12 mouse cellular contexts compared by ENCODE assay signal in the genomic region with DNA sequence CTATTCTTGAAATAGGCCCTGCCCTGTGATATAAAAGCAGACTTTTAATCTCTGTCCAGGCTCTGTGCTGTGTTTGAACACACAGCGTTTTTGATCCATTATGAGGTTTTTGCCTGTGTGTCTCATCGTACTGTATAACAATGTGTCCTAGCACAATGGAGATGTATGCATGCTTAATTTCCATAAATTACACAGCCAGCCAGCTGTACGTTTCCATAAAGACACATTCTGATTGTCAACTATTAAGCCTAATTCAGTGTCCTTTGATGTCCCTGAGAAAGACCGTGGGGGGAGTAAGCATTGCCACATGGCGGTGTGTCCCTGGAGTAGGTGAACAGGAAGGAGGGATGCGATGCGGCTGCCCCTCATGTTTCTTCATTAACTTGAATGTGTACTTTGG.
A peak's percentile ranks its signal among the peaks of the same experiment; 100 is the strongest.
DNase-seq lines count a peak whose midpoint lies in the region; ATAC-seq lines count a peak whose summit lies in the region.
"Had no signal": no experiment of that assay in that cellular context is flagged by ENCODE, and none has a peak within 500 bp of the region (broad histone marks: within the 10 kb centered on the region; RNA-seq: fewer than 3 reads in every experiment).

No protein-coding gene starts in this region.

- H3K27ac ChIP-seq in kidney, embryonic 16.5 days (ENCODE audit: low read length) = no peak overlapping the region
- peak overlapping the region; percentile 63; the same call in 1 of the 2 replicates for H3K27ac ChIP-seq in embryonic facial prominence, embryonic 10.5 days (replicated peaks)
- H3K27ac ChIP-seq in hindbrain, embryonic 16.5 days (ENCODE audit: low read depth, low read length) = no peak overlapping the region
- no peak overlapping the region for H3K27ac ChIP-seq in neural tube, embryonic 11.5 days (ENCODE audit: low read depth, low read length)
- H3K27ac ChIP-seq: liver, embryonic 15.5 days had no signal

- no peaks in the 10 kb centered on the region for H3K27me3 ChIP-seq in kidney, embryonic 16.5 days (ENCODE audit: insufficient read depth, low read length)
- no peaks in the 10 kb centered on the region; the same call in 1 of the 2 replicates for H3K27me3 ChIP-seq in embryonic facial prominence, embryonic 10.5 days (replicated peaks; ENCODE audit: low read depth, poor library complexity, severe bottlenecking)
- H3K27me3 ChIP-seq in hindbrain, embryonic 16.5 days (replicated peaks; ENCODE audit: control insufficient read depth, insufficient read depth, low read length) = no peaks in the 10 kb centered on the region
- H3K27me3 ChIP-seq in neural tube, embryonic 11.5 days (ENCODE audit: control insufficient read depth, insufficient read depth, low read length) = no peaks in the 10 kb centered on the region
- H3K27me3 ChIP-seq: CH12.LX; liver, embryonic 15.5 days had no signal

- no peak for ATAC-seq in kidney, embryonic 16.5 days (ENCODE audit: low FRiP score, low TSS enrichment)
- ATAC-seq in hindbrain, embryonic 16.5 days = no peak
- ATAC-seq in neural tube, embryonic 11.5 days (ENCODE audit: insufficient read depth, low FRiP score, low TSS enrichment) = peak; percentile 51

- peaks cover 14% of the 10 kb centered on the region for H3K4me1 ChIP-seq in kidney, embryonic 16.5 days (ENCODE audit: insufficient read depth, low read length)
- H3K4me1 ChIP-seq in embryonic facial prominence, embryonic 10.5 days = peaks cover 15% of the 10 kb centered on the region
- peaks cover 5% of the 10 kb centered on the region; the same call in 1 of the 2 replicates for H3K4me1 ChIP-seq in hindbrain, embryonic 16.5 days (ENCODE audit: control insufficient read depth, insufficient read depth, low read depth, low read length)
- H3K4me1 ChIP-seq in neural tube, embryonic 11.5 days (ENCODE audit: control insufficient read depth, insufficient read depth, low read length) = no peaks in the 10 kb centered on the region
- H3K4me1 ChIP-seq: liver, embryonic 15.5 days had no signal

- no peak overlapping the region for H3K9ac ChIP-seq in kidney, embryonic 16.5 days (replicated peaks; ENCODE audit: low read length)
- H3K9ac ChIP-seq in hindbrain, embryonic 16.5 days (ENCODE audit: low read depth, low read length) = no peak overlapping the region
- no peak overlapping the region for H3K9ac ChIP-seq in neural tube, embryonic 11.5 days (ENCODE audit: low read length)
- H3K9ac ChIP-seq: liver, embryonic 15.5 days had no signal

- peak overlapping the region; percentile 24; the same call in 1 of the 2 replicates for H3K4me2 ChIP-seq in kidney, embryonic 16.5 days (replicated peaks; ENCODE audit: low read depth, low read length)
- H3K4me2 ChIP-seq in hindbrain, embryonic 16.5 days (ENCODE audit: low read length) = peak overlapping the region; percentile 1; the same call in 1 of the 2 replicates
- H3K4me2 ChIP-seq in neural tube, embryonic 11.5 days (ENCODE audit: low read depth) = peak overlapping the region; percentile 4; the same call in 1 of the 2 replicates
- H3K4me2 ChIP-seq: liver, embryonic 15.5 days had no signal

- H3K36me3 ChIP-seq in kidney, embryonic 16.5 days (ENCODE audit: insufficient read depth, low read length) = no peaks in the 10 kb centered on the region
- H3K36me3 ChIP-seq in embryonic facial prominence, embryonic 10.5 days (replicated peaks) = no peaks in the 10 kb centered on the region
- H3K36me3 ChIP-seq in hindbrain, embryonic 16.5 days (ENCODE audit: control insufficient read depth, insufficient read depth, low read length) = no peaks in the 10 kb centered on the region
- H3K36me3 ChIP-seq in neural tube, embryonic 11.5 days (ENCODE audit: control insufficient read depth, insufficient read depth, low read length) = no peaks in the 10 kb centered on the region
- H3K36me3 ChIP-seq: liver, embryonic 15.5 days had no signal

- DNase-seq in kidney, postnatal 14 days = no peak
- DNase-seq in embryonic facial prominence, embryonic 10.5 days (ENCODE audit: low spot score) = peak; percentile 51
- DNase-seq in neural tube, embryonic 11.5 days (ENCODE audit: low spot score) = peak; percentile 36
- no peak for DNase-seq in right cerebral cortex, postnatal 4 days
- no peak for DNase-seq in cerebellum, adult 18-20 months
- DNase-seq: cerebellum, postnatal 36 days; kidney, adult 11 months had no signal

- 24% methylated on average over 7 of the region's 7 CpGs for WGBS in kidney, embryonic 16.5 days
- 39% methylated on average over 7 of the region's 7 CpGs for WGBS in embryonic facial prominence, embryonic 10.5 days
- 20% methylated on average over 7 of the region's 7 CpGs for WGBS in hindbrain, embryonic 16.5 days
- 10% methylated on average over 7 of the region's 7 CpGs for WGBS in neural tube, embryonic 11.5 days

- no peaks in the 10 kb centered on the region for H3K9me3 ChIP-seq in kidney, embryonic 16.5 days (ENCODE audit: low read length)
- no peaks in the 10 kb centered on the region for H3K9me3 ChIP-seq in embryonic facial prominence, embryonic 10.5 days
- no peaks in the 10 kb centered on the region for H3K9me3 ChIP-seq in hindbrain, embryonic 16.5 days (ENCODE audit: control insufficient read depth, low read length)
- H3K9me3 ChIP-seq in neural tube, embryonic 11.5 days (ENCODE audit: control insufficient read depth, low read length) = no peaks in the 10 kb centered on the region
- H3K9me3 ChIP-seq: liver, embryonic 15.5 days had no signal

- no peak overlapping the region for H3K4me3 ChIP-seq in kidney, embryonic 16.5 days (ENCODE audit: low read length)
- no peak overlapping the region for H3K4me3 ChIP-seq in embryonic facial prominence, embryonic 10.5 days
- H3K4me3 ChIP-seq in hindbrain, embryonic 16.5 days (ENCODE audit: low read length) = no peak overlapping the region
- H3K4me3 ChIP-seq in neural tube, embryonic 11.5 days (ENCODE audit: low read depth, low read length) = no peak overlapping the region
- H3K4me3 ChIP-seq: liver, embryonic 15.5 days; myocyte had no signal

Comparison
In these comparisons a context has a peak if more than half of its experiments do, and no peak if none do; other contexts are left out.
1. DNase-seq: peak in embryonic facial prominence, embryonic 10.5 days (single experiment) and neural tube, embryonic 11.5 days (single experiment); none in kidney, postnatal 14 days (single experiment), right cerebral cortex, postnatal 4 days (single experiment) and cerebellum, adult 18-20 months (0 of 2).
2. Peak in every context shown above with its lines, with median percentiles within 50 percentile points of each other: H3K4me2 ChIP-seq.